Mouse (Mus musculus): ENCODE measurements at regions not wholly inside any gene's neighbourhood (a gene's known extent, or its start where the extent isn't known, plus 50 kb on each side); places are given as distances from the start of the nearest gene placed in this dataset.
A peak's percentile ranks its signal among the peaks of the same experiment; 100 is the strongest.

GRCm38 (mm10) chr6:127341604-127342003 is 105.0 kb upstream of the Parp11 start:
- no peak for DNase-seq (ENCODE audit: low read depth)

GRCm38 (mm10) chr6:127348770-127349409 is 97.8 kb upstream of the Parp11 start:
- DNase-seq (ENCODE audit: low read depth) = no peak

- DNase-seq (ENCODE audit: low read depth) = no peak
Measured at GRCm38 (mm10) chr6:127349479-127350110, 97.0 kb upstream of the Parp11 start.

GRCm38 (mm10) chr6:127351691-127352090 is 94.9 kb upstream of the Parp11 start:
- no peak for DNase-seq (ENCODE audit: low read depth)

- no peak for DNase-seq (ENCODE audit: low read depth)
Measured at GRCm38 (mm10) chr6:127355112-127355511, 91.5 kb upstream of the Parp11 start.

- DNase-seq (ENCODE audit: low read depth) = no peak
Measured at GRCm38 (mm10) chr6:127356442-127356841, 90.2 kb upstream of the Parp11 start.

- DNase-seq (ENCODE audit: low read depth) = no peak
Measured at GRCm38 (mm10) chr6:127358805-127359204, 87.8 kb upstream of the Parp11 start.

GRCm38 (mm10) chr6:127359391-127359874 is 87.2 kb upstream of the Parp11 start:
- peak; percentile 58 for DNase-seq (ENCODE audit: low read depth)

GRCm38 (mm10) chr6:127362166-127362565 is 84.5 kb upstream of the Parp11 start:
- no peak for DNase-seq (ENCODE audit: low read depth)

GRCm38 (mm10) chr6:127362966-127363752 is 83.5 kb upstream of the Parp11 start:
- no peak for DNase-seq (ENCODE audit: low read depth)

- no peak for DNase-seq (ENCODE audit: low read depth)
Measured at GRCm38 (mm10) chr6:127363871-127364590, 82.6 kb upstream of the Parp11 start.

- DNase-seq (ENCODE audit: low read depth) = no peak
Measured at GRCm38 (mm10) chr6:127364591-127365187, 82.0 kb upstream of the Parp11 start.

GRCm38 (mm10) chr6:127365246-127365645 is 81.4 kb upstream of the Parp11 start:
- no peak for DNase-seq (ENCODE audit: low read depth)

GRCm38 (mm10) chr6:127365651-127366050 is 81.0 kb upstream of the Parp11 start:
- DNase-seq (ENCODE audit: low read depth) = no peak

- no peak for DNase-seq (ENCODE audit: low read depth)
Measured at GRCm38 (mm10) chr6:127373052-127373451, 73.6 kb upstream of the Parp11 start.

- no peak for DNase-seq (ENCODE audit: low read depth)
Measured at GRCm38 (mm10) chr6:127373797-127374463, 72.7 kb upstream of the Parp11 start.

GRCm38 (mm10) chr6:127374464-127375143 is 72.0 kb upstream of the Parp11 start:
- no peak for DNase-seq (ENCODE audit: low read depth)

GRCm38 (mm10) chr6:127375144-127375529 is 71.5 kb upstream of the Parp11 start:
- no peak for DNase-seq (ENCODE audit: low read depth)

GRCm38 (mm10) chr6:127375711-127376199 is 70.9 kb upstream of the Parp11 start:
- no peak for DNase-seq (ENCODE audit: low read depth)

GRCm38 (mm10) chr6:127378701-127379100 is 67.9 kb upstream of the Parp11 start:
- no peak for DNase-seq (ENCODE audit: low read depth)

- no peak for DNase-seq (ENCODE audit: low read depth)
Measured at GRCm38 (mm10) chr6:127379511-127379910, 67.1 kb upstream of the Parp11 start.
